Mouse (Mus musculus) myocyte (in vitro differentiated cells): ENCODE measurements around the gene Tor2a. TPM values are rescaled to one million over a fixed set of nuclear protein-coding genes. Genes with fewer than 3 reads are reported as not detected.

ENCODE experiments used
- H3K27me3 ChIP-seq: one replicate; pipeline ENCODE4 v1.6.1; 2011; ENCODE audit not compliant: control insufficient read depth, insufficient read depth, insufficient read length
- H3K36me3 ChIP-seq: one replicate; pipeline ENCODE4 v1.6.1; 2011; ENCODE audit not compliant: control insufficient read depth, insufficient read depth
- H3K4me2 ChIP-seq: one replicate; pipeline ENCODE4 v1.6.1; 2011; ENCODE audit warnings: low read depth, control low read depth
- H3K4me3 ChIP-seq: one replicate; pipeline ENCODE4 v1.5.1; 2011; ENCODE audit warnings: mild to moderate bottlenecking, control low read depth, moderate library complexity
- H3K79me2 ChIP-seq: one replicate; pipeline ENCODE4 v1.6.1; 2011; ENCODE audit not compliant: control insufficient read depth, insufficient read depth
- H3ac ChIP-seq: one replicate; pipeline ENCODE4 v1.6.1; 2011; ENCODE audit not compliant: control insufficient read depth, insufficient read length
- CEBPB ChIP-seq: IDR thresholded peaks from 2 replicates; pipeline ENCODE4 v1.6.1; 2011; ENCODE audit warnings: mild to moderate bottlenecking, moderate library complexity; ENCODE audit not compliant: poor library complexity, insufficient read depth, severe bottlenecking
- E2F4 ChIP-seq: IDR thresholded peaks from one replicate; pipeline ENCODE4 v1.6.1; 2011; ENCODE audit warnings: mild to moderate bottlenecking, control low read depth, moderate library complexity; ENCODE audit not compliant: insufficient read depth
- MAX ChIP-seq: IDR thresholded peaks from one replicate; pipeline ENCODE4 v1.6.1; 2011; ENCODE audit warnings: low read depth, mild to moderate bottlenecking, control low read depth
- MYOD1 ChIP-seq, 3 experiments: IDR thresholded peaks; one replicate each; pipeline ENCODE4 v1.6.1; 2011; ENCODE audit warnings: control low read depth in 2 of 3, low read depth in 2 of 3, mild to moderate bottlenecking in 2 of 3, moderate library complexity in 1 of 3; ENCODE audit not compliant: insufficient read length in 2 of 3, control insufficient read depth in 1 of 3
- MYOG ChIP-seq, 3 experiments: IDR thresholded peaks; one replicate each; pipeline ENCODE4 v1.6.1; 2011; ENCODE audit warnings: control low read depth in 2 of 3, low read depth in 2 of 3, mild to moderate bottlenecking in 2 of 3; ENCODE audit not compliant: insufficient read length in 2 of 3, control insufficient read depth in 1 of 3, insufficient read depth in 1 of 3
- POLR2A ChIP-seq: IDR thresholded peaks from one replicate; pipeline ENCODE4 v1.6.1; 2011; ENCODE audit warnings: low read depth, mild to moderate bottlenecking, control low read depth, moderate library complexity; ENCODE audit not compliant: insufficient read length
- POLR2AphosphoS2 ChIP-seq: IDR thresholded peaks from one replicate; pipeline ENCODE4 v1.6.1; 2011; ENCODE audit warnings: low read depth, control low read depth; ENCODE audit not compliant: insufficient read length
- REST ChIP-seq: IDR thresholded peaks from one replicate; pipeline ENCODE4 v1.6.1; 2011; ENCODE audit warnings: mild to moderate bottlenecking, control low read depth, moderate library complexity; ENCODE audit not compliant: insufficient read depth, insufficient read length
- SRF ChIP-seq: IDR thresholded peaks from one replicate; pipeline ENCODE4 v1.6.1; 2011; ENCODE audit warnings: low read depth; ENCODE audit not compliant: control insufficient read depth, insufficient read length
- TCF12 ChIP-seq: IDR thresholded peaks from one replicate; pipeline ENCODE4 v1.6.1; 2011; ENCODE audit warnings: mild to moderate bottlenecking, control low read depth; ENCODE audit not compliant: poor library complexity, insufficient read depth, severe bottlenecking
- TCF3 ChIP-seq: IDR thresholded peaks from one replicate; pipeline ENCODE4 v1.6.1; 2011; ENCODE audit warnings: low read depth, control low read depth; ENCODE audit not compliant: insufficient read length
- USF1 ChIP-seq: IDR thresholded peaks from one replicate; pipeline ENCODE4 v1.6.1; 2011; ENCODE audit warnings: low read depth, mild to moderate bottlenecking, control low read depth, moderate library complexity
- polyA plus RNA-seq: library from polyadenylated mRNA; unstranded; fragments of >200 nt; fragmentation: generic; extraction: Trizol; gene quantifications from one replicate; pipeline ENCODE4 v1.2.1, GENCODE M21; 2012; ENCODE audit warnings: missing spikeins

The Tor2a gene
- polyA plus RNA-seq, 1 experiment: 37.3 TPM

DNA sequence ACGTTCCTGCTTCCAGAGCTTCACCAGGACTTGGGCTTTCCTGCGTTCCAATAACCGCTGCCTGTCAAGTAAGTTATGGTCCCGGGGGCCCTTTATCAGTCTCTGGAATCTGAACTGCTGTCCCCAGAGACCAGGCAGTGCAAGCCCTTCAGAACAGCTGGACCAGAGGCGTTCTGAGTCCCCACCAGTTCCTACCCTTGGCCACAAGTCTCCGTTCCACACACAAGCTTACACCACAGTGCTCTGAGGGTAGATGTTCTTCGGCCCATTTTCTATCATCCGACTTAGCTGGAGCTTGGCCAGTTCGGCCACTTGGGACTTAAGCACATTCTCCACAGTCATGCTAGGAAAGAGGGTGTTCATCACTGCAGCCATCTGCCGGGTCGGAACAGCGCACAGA lies 10.2 kb downstream of the Tor2a start:
- Histone ChIP-seq H3K4me3 (no peak overlapping the region), H3ac (no peak overlapping the region), H3K79me2 (no peaks in the 10 kb centered on the region), H3K27me3 (no peaks in the 10 kb centered on the region), H3K36me3 (no peaks in the 10 kb centered on the region), H3K4me2 (no peak overlapping the region)
- TF ChIP-seq MYOG (IDR thresholded peaks at IDR 0.05; ENCODE audit: control insufficient read depth in 1 of 3, insufficient read depth in 1 of 3, insufficient read length in 2 of 3, low read depth in 2 of 3): no peak
- TF ChIP-seq CEBPB: no peak
- TF ChIP-seq POLR2A: no peak
- no peak for TF ChIP-seq MYOD1 (IDR thresholded peaks at IDR 0.05; ENCODE audit: control insufficient read depth in 1 of 3, insufficient read length in 2 of 3, low read depth in 2 of 3)
- TF ChIP-seq TCF12: no peak
- no peak for TF ChIP-seq POLR2AphosphoS2
- TF ChIP-seq TCF3: no peak
- TF ChIP-seq REST: no peak
- no peak for TF ChIP-seq E2F4

DNA sequence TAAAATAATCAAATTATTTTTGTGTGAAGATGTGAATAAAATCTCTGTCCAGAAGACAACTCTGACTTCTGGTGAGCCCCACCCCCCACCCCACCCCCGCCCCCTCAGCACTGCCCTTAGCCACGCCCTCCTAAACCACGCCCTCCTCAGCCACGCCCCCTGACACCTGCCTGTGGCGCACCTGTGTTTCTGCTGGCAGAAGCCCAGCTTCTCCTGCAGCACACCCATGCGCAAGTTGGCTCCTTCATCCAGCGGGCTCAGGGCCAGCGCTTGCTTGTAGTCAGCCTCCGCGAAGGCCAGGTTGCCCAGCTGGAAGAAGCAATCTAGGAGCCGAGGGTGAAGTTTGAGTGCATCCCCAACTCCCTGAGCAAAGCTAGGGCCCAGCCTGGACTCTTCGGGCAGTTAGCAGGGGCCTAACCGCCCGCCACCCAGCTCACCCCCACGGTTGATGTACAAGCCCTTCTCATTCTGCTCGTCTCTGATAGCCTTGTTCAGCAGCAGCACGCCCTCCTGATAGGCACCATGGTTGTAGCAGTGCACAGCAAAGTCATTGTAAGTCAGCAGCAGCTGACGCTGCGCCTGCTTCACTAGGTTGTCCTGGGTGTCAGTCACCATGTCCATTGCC lies 11.7 kb downstream of the Tor2a start:
- no peak overlapping the region for H3K4me2 ChIP-seq
- TF ChIP-seq TCF12 (no peak), POLR2AphosphoS2 (no peak), REST (no peak), MAX (no peak), E2F4 (no peak), CEBPB (no peak), POLR2A (no peak), SRF (no peak), MYOG (IDR thresholded peaks at IDR 0.05; ENCODE audit: control insufficient read depth in 1 of 3, insufficient read depth in 1 of 3, insufficient read length in 2 of 3, low read depth in 2 of 3) (no peak)
- no peaks in the 10 kb centered on the region for H3K36me3 ChIP-seq
- no peak overlapping the region for H3ac ChIP-seq
- H3K27me3 ChIP-seq: no peaks in the 10 kb centered on the region
- no peaks in the 10 kb centered on the region for H3K79me2 ChIP-seq
- no peak overlapping the region for H3K4me3 ChIP-seq

DNA sequence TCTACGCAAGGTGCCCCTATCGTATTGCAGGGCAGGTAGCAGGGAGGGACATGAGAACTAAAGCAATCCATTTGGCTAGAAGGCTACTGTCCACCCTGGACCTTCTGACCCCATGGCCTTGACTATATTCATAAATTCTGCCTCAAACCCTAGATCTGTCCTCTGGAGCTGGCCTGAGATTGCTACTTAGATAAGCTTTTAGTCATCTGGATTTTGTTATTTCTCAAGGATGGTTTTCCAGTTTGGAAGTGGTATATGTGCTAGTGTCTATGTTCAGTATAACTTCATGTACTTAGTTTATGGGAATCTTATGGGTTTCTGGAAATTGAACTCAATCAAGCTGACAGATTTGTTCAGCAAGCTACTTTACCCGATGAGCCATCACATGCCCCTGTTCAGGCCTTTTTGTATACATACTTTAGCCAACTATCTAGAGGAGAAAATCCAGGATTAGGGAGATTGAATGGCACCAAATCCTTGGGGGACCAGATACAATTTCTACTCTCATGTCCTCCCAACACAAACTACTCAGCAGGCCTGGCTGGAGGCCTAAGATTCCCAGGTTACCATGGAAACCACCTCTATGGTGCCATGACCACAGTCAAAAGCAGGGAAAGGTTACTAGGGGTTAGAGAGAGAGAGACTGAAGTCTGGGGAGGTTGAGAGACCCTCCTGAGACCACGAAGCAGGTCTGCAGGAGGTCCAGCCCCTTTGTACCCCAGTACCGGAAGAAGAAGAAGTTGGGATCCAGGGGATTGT lies 12.5 kb downstream of the Tor2a start:
- Histone ChIP-seq H3K4me2 (no peak overlapping the region), H3K79me2 (no peaks in the 10 kb centered on the region), H3K4me3 (no peak overlapping the region), H3K36me3 (no peaks in the 10 kb centered on the region), H3K27me3 (no peaks in the 10 kb centered on the region), H3ac (no peak overlapping the region)
- TF ChIP-seq SRF: no peak
- no peak for TF ChIP-seq MAX
- no peak for TF ChIP-seq POLR2AphosphoS2
- no peak for TF ChIP-seq E2F4
- TF ChIP-seq MYOD1 (IDR thresholded peaks at IDR 0.05; ENCODE audit: control insufficient read depth in 1 of 3, insufficient read length in 2 of 3, low read depth in 2 of 3): no peak
- TF ChIP-seq MYOG (IDR thresholded peaks at IDR 0.05; ENCODE audit: control insufficient read depth in 1 of 3, insufficient read depth in 1 of 3, insufficient read length in 2 of 3, low read depth in 2 of 3): no peak
- TF ChIP-seq USF1: no peak
- TF ChIP-seq POLR2A: no peak
- no peak for TF ChIP-seq CEBPB
- TF ChIP-seq TCF3: no peak
- no peak for TF ChIP-seq REST
- no peak for TF ChIP-seq TCF12

DNA sequence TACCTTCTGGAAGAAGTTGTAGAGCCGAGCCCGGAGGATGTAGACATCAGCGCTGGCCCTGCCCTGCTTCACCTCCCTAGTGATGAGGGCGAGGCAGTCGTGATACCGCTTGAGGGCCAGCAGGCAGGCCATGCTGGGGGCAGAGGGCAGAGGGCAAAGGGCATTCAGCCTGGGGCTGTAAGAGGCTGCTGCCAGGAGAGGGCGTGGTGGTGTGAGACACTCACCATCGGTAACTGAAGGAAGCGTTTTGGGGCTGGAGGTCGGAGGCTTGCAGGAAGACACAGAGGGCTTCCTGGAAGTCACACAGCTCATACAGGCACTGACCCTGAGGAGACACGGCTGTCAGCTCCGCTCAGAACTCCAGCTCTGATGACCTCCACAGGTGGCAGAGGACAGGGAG lies 14.9 kb downstream of the Tor2a start:
- Histone ChIP-seq H3K4me3 (no peak overlapping the region), H3K79me2 (peaks cover 6% of the 10 kb centered on the region), H3K36me3 (no peaks in the 10 kb centered on the region), H3K27me3 (no peaks in the 10 kb centered on the region), H3K4me2 (no peak overlapping the region), H3ac (no peak overlapping the region)
- no peak for TF ChIP-seq E2F4
- no peak for TF ChIP-seq POLR2A
- no peak for TF ChIP-seq CEBPB
- TF ChIP-seq USF1: no peak
- TF ChIP-seq SRF: no peak
- TF ChIP-seq MYOG (IDR thresholded peaks at IDR 0.05; ENCODE audit: control insufficient read depth in 1 of 3, insufficient read depth in 1 of 3, insufficient read length in 2 of 3, low read depth in 2 of 3): no peak
- no peak for TF ChIP-seq POLR2AphosphoS2
- no peak for TF ChIP-seq MAX

DNA sequence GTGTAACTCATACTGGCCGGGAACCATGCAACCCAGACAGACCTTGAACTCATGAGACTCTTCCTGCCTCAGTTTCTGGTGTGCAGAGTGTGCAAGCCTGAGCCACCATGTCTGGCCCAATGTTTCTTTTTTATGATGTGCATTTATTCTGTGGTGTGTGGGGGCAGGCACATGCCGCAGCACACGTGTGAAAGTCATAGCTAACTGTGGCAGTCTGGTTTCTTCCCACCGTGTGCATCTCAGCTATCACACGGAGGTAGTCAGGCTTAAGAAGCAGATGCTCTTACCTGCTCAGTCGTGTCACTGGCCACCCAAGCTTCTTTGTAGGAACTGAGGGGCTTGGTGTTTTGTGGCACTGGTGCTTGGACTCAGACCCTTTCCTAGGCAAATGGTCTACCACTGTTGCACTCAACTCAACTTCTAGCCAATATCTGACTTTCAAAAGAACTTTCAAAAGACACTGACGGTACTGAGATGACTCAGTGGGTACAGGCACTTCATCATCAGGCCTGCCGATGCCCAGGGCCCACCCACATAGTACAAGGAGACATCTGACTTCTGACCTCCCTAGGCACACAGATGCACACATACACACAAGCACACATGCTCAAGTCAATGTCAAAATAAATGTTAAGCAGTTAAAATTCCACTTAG lies 15.7 kb downstream of the Tor2a start:
- H3K4me2 ChIP-seq: no peak overlapping the region
- H3ac ChIP-seq: no peak overlapping the region
- H3K27me3 ChIP-seq: no peaks in the 10 kb centered on the region
- TF ChIP-seq USF1: no peak
- TF ChIP-seq SRF: no peak
- no peak for TF ChIP-seq MYOD1 (IDR thresholded peaks at IDR 0.05; ENCODE audit: control insufficient read depth in 1 of 3, insufficient read length in 2 of 3, low read depth in 2 of 3)
- no peak for TF ChIP-seq TCF12
- TF ChIP-seq E2F4: no peak
- peaks cover 8% of the 10 kb centered on the region for H3K36me3 ChIP-seq
- no peak overlapping the region for H3K4me3 ChIP-seq
- peaks cover 6% of the 10 kb centered on the region for H3K79me2 ChIP-seq
